Mouse (Mus musculus): ENCODE results near the gene Slf2. TPM values are rescaled to one million over a fixed set of nuclear protein-coding genes. Genes with fewer than 3 reads are reported as not detected.

The Slf2 gene
- total and polyA plus RNA-seq, 3 experiments: 30.2 to 109 (median 35.4) TPM

DNA sequence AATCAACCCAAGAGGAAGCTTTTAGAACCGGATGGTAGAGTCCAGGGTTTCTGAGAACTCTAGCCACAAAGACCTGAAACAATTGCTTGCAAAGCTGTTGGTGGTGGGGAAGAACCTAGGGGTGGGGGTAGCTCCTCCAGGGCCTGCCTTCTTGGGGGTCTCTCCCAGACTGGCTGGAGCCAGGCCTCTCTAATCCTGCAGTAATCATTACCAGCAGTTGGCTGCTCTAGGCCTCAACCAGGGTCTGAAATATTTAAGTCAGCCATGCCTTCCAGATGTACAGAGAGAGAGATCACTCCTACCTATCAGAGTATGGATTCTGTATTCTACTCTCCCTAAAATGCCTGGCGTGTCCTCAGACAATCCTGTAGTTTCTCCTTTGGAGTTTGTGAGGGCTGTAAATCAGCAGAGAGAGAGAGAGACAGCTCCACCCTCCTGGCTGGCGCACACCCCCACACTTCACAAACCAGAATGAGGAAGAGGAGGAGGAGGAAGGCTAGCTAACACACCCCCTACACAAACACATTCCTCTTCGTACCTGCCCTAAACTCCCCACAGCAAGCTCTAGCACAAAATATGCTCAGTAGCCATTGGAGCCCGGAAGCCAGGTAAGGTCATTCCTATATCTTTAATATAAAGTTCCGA, 82.8 kb downstream of the Slf2 start:
- H3K27ac ChIP-seq (ENCODE audit: control insufficient read depth, low read depth, low read length): peak overlapping the region; percentile 75
- H3K4me1 ChIP-seq (ENCODE audit: control insufficient read depth in 1 of 2, insufficient read depth in 2 of 2, low read length in 2 of 2): peaks cover 6 to 15% of the 10 kb centered on the region in 2 experiments
- H3K9ac ChIP-seq (ENCODE audit: control insufficient read depth, low read depth, low read length, poor library complexity, severe bottlenecking): peak overlapping the region; percentile 63
- H3K4me3 ChIP-seq (ENCODE audit: control insufficient read depth in 1 of 2, insufficient read depth in 1 of 2, low read depth in 2 of 2, low read length in 2 of 2): peak overlapping the region; percentile 69 to 93; a peak in 3 of 4 replicates
- H3K9me3 ChIP-seq (replicated peaks; ENCODE audit: insufficient read depth, low read length): no peaks in the 10 kb centered on the region
- no peaks in the 10 kb centered on the region; the same call in none of the 2 replicates for H3K79me2 ChIP-seq (ENCODE audit: control insufficient read depth, insufficient read depth, low read length, poor library complexity)
- H3K27me3 ChIP-seq (ENCODE audit: control insufficient read depth in 1 of 2, insufficient read depth in 2 of 2, low read length in 2 of 2): no peaks in the 10 kb centered on the region
- peaks cover 0 to 7% of the 10 kb centered on the region in 2 experiments for H3K36me3 ChIP-seq (ENCODE audit: control insufficient read depth in 1 of 2, insufficient read depth in 2 of 2, low read length in 2 of 2)
- TF ChIP-seq EP300 (IDR thresholded peaks at IDR 0.05; ENCODE audit: low read depth in 1 of 2, low read length in 2 of 2) (no peak), TBP (IDR thresholded peaks at IDR 0.05; ENCODE audit: low read depth, low read length) (0 out of 2 replicates have a peak, but pooled peaks have one; percentile 10), MYC (IDR thresholded peaks at IDR 0.05; ENCODE audit: low read depth, low read length) (0 out of 2 replicates have a peak, but pooled peaks have one; percentile 29), NRF1 (IDR thresholded peaks at IDR 0.05; ENCODE audit: insufficient read depth, low read depth, low read length, poor library complexity, severe bottlenecking) (no peak), MAFK (IDR thresholded peaks at IDR 0.05; ENCODE audit: borderline replicate concordance, low read depth, low read length) (no peak), RAD21 (IDR thresholded peaks at IDR 0.05; ENCODE audit: low read depth, low read length) (no peak), POLR2AphosphoS2 (IDR thresholded peaks at IDR 0.05; ENCODE audit: low read length) (peak; percentile 70; the same call in 1 of the 2 replicates), JUND (IDR thresholded peaks at IDR 0.05; ENCODE audit: low read depth, low read length) (no peak), SMC3 (IDR thresholded peaks at IDR 0.05; ENCODE audit: low read depth, low read length) (no peak), ELF1 (IDR thresholded peaks at IDR 0.05; ENCODE audit: low read depth, low read length) (peak; percentile 46; the same call in 1 of the 2 replicates), ETS1 (IDR thresholded peaks at IDR 0.05; ENCODE audit: low read depth, low read length) (no peak), POLR2A (IDR thresholded peaks at IDR 0.05; ENCODE audit: control insufficient read depth in 1 of 2, insufficient read depth in 1 of 2, low read depth in 1 of 2, low read length in 2 of 2, poor library complexity in 1 of 2) (peak; percentile 39 to 55; a peak in 1 of 4 replicates), NELFE (IDR thresholded peaks at IDR 0.05; ENCODE audit: low read depth, low read length) (no peak), MAZ (IDR thresholded peaks at IDR 0.05; ENCODE audit: low read depth, low read length) (0 out of 2 replicates have a peak, but pooled peaks have one; percentile 6), TCF12 (IDR thresholded peaks at IDR 0.05; ENCODE audit: low read depth, low read length) (no peak), CHD1 (IDR thresholded peaks at IDR 0.05; ENCODE audit: low read depth, low read length) (no peak), MEF2A (IDR thresholded peaks at IDR 0.05; ENCODE audit: extremely low read depth, insufficient replicate concordance, low read depth, low read length, poor library complexity, severe bottlenecking) (no peak), MXI1 (IDR thresholded peaks at IDR 0.05; ENCODE audit: low read depth, low read length) (peak; percentile 29; the same call in 1 of the 2 replicates)
- DNase-seq (ENCODE audit: low read depth, low spot score): peak; percentile 78

Measured in MEL (cell line).